In the genomic region with DNA sequence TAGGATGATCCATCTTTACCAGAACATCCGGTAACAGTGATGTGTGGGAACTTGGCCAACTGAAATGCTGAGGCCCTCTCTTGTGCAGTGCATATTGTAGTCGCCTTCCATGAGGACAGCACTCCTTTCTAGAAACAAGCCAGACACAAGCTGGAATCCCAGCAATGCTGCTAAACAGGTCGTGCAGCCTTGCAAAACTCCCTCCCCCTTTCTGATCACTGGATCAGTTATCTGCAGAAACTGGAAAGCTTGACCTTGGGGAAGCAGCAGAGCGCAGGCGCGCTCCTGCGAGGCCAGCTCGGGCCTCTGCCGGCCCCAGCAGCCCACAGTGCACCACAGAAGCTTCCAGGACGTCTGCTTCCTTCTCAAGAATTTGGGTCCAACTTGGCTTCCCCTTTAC, we compare ENCODE assay signal across 7 mouse cellular contexts. TPM values are rescaled to one million over a fixed set of nuclear protein-coding genes. Genes with fewer than 3 reads are reported as not detected.
DNase-seq lines count a peak whose midpoint lies in the region; ATAC-seq lines count a peak whose summit lies in the region.

No protein-coding gene starts in this region.

- DNase-seq in R1 (ENCODE audit: low read depth, low spot score): peak; percentile 87
- peak; percentile 54 for DNase-seq in adrenal gland, postnatal 10 days
- DNase-seq in kidney, adult 18-20 months: peak; percentile 67
- DNase-seq in lung, postnatal 14 days: peak; percentile 29
- no peak for DNase-seq in midbrain, embryonic 14.5 days

- no peak overlapping the region for H3K4me3 ChIP-seq in midbrain, embryonic 14.5 days (replicated peaks; ENCODE audit: low read depth, low read length)
- H3K4me3 ChIP-seq in hindbrain, embryonic 13.5 days: no peak overlapping the region
- no peak overlapping the region for H3K4me3 ChIP-seq in midbrain, embryonic 16.5 days (ENCODE audit: low read depth, low read length)

- H3K9ac ChIP-seq in midbrain, embryonic 14.5 days (replicated peaks; ENCODE audit: low read length): no peak overlapping the region
- H3K9ac ChIP-seq in hindbrain, embryonic 13.5 days: no peak overlapping the region
- no peak overlapping the region for H3K9ac ChIP-seq in midbrain, embryonic 16.5 days (ENCODE audit: low read depth, low read length)

- no peak overlapping the region for H3K27ac ChIP-seq in midbrain, embryonic 14.5 days (replicated peaks; ENCODE audit: low read depth, low read length)
- no peak overlapping the region for H3K27ac ChIP-seq in hindbrain, embryonic 13.5 days
- no peak overlapping the region for H3K27ac ChIP-seq in midbrain, embryonic 16.5 days (ENCODE audit: low read length)

- peaks cover 88% of the 10 kb centered on the region for H3K36me3 ChIP-seq in midbrain, embryonic 14.5 days (ENCODE audit: control insufficient read depth, insufficient read depth, low read length)
- H3K36me3 ChIP-seq in hindbrain, embryonic 13.5 days: peaks cover 96% of the 10 kb centered on the region
- peaks cover 41% of the 10 kb centered on the region for H3K36me3 ChIP-seq in midbrain, embryonic 16.5 days (ENCODE audit: control insufficient read depth, insufficient read depth, low read length)

- H3K27me3 ChIP-seq in midbrain, embryonic 14.5 days (ENCODE audit: control insufficient read depth, insufficient read depth, low read length): no peaks in the 10 kb centered on the region
- no peaks in the 10 kb centered on the region for H3K27me3 ChIP-seq in hindbrain, embryonic 13.5 days
- H3K27me3 ChIP-seq in midbrain, embryonic 16.5 days (ENCODE audit: control insufficient read depth, insufficient read depth, low read depth, low read length): no peaks in the 10 kb centered on the region

- WGBS in midbrain, embryonic 14.5 days: 91% methylated on average over 10 of the region's 10 CpGs
- 92% methylated on average over 10 of the region's 10 CpGs for WGBS in hindbrain, embryonic 13.5 days
- WGBS in midbrain, embryonic 16.5 days: 90% methylated on average over 10 of the region's 10 CpGs

- no peak for ATAC-seq in midbrain, embryonic 14.5 days (ENCODE audit: low FRiP score, low TSS enrichment)
- ATAC-seq in hindbrain, embryonic 13.5 days (ENCODE audit: low FRiP score): no peak
- ATAC-seq in midbrain, embryonic 16.5 days: no peak

- no peaks in the 10 kb centered on the region for H3K9me3 ChIP-seq in midbrain, embryonic 14.5 days (ENCODE audit: control insufficient read depth, low read length)
- H3K9me3 ChIP-seq in hindbrain, embryonic 13.5 days: no peaks in the 10 kb centered on the region
- H3K9me3 ChIP-seq in midbrain, embryonic 16.5 days (replicated peaks; ENCODE audit: control insufficient read depth, low read length, poor library complexity, severe bottlenecking): no peaks in the 10 kb centered on the region

- no peaks in the 10 kb centered on the region for H3K4me1 ChIP-seq in midbrain, embryonic 14.5 days (ENCODE audit: control insufficient read depth, insufficient read depth, low read length)
- H3K4me1 ChIP-seq in hindbrain, embryonic 13.5 days (replicated peaks): peaks cover 10% of the 10 kb centered on the region
- peaks cover 1% of the 10 kb centered on the region; the same call in 1 of the 2 replicates for H3K4me1 ChIP-seq in midbrain, embryonic 16.5 days (ENCODE audit: control insufficient read depth, insufficient read depth, low read length)

- H3K4me2 ChIP-seq in midbrain, embryonic 14.5 days (ENCODE audit: low read length): no peak overlapping the region
- H3K4me2 ChIP-seq in hindbrain, embryonic 13.5 days: no peak overlapping the region
- no peak overlapping the region for H3K4me2 ChIP-seq in midbrain, embryonic 16.5 days (ENCODE audit: low read length)

RNA-seq across cellular contexts. Expression of a gene that starts 6.8 kb away (rescaled TPM):
- 10 to 100 TPM in 1 of 2 experiments, 1 to 10 TPM in 1; 9.1 to 11.9 TPM for total RNA-seq in adrenal gland, postnatal 10 days (2021)
- polyA plus RNA-seq in midbrain, embryonic 14.5 days (2014; fragmentation: Nextera tagmentation; extraction: Ambion mirVana): 3.8 and 3.9 TPM in 2 replicates
- polyA plus RNA-seq in hindbrain, embryonic 13.5 days (2015; fragmentation: Nextera tagmentation; extraction: Ambion mirVana): 3.7 and 4.4 TPM in 2 replicates
- polyA plus RNA-seq in midbrain, embryonic 16.5 days (2015; fragmentation: Nextera tagmentation; extraction: Ambion mirVana): 4.7 and 4.8 TPM in 2 replicates

RNA-seq across cellular contexts. Expression of a gene that starts 7.3 kb away (rescaled TPM):
- total RNA-seq in adrenal gland, postnatal 10 days (2021): 10 to 100 TPM; 50.7 to 54.5 TPM
- 64.9 and 69.5 TPM in 2 replicates for polyA plus RNA-seq in midbrain, embryonic 14.5 days (2014; fragmentation: Nextera tagmentation; extraction: Ambion mirVana)
- polyA plus RNA-seq in hindbrain, embryonic 13.5 days (2015; fragmentation: Nextera tagmentation; extraction: Ambion mirVana): 102 TPM in 2 replicates
- polyA plus RNA-seq in midbrain, embryonic 16.5 days (2015; fragmentation: Nextera tagmentation; extraction: Ambion mirVana): 54.9 and 61.0 TPM in 2 replicates
